Mouse (Mus musculus) gastrocnemius, postnatal 14 days (tissue): ENCODE results near the gene Srsf3. TPM values are rescaled to one million over a fixed set of nuclear protein-coding genes. Genes with fewer than 3 reads are reported as not detected.
"Not testable (repeated sequence)": the region's sequence is repeated elsewhere in the genome, so short reads cannot be mapped to it uniquely, and the experiment has no call there.

ENCODE experiments used
- DNase-seq: peaks from one replicate; pipeline ENCODE4 v3.0.0; 2021; ENCODE audit warnings: mixed read lengths
- intact Hi-C: fragments of 180-260 bp; cut with DNase I; formaldehyde crosslinking; loops from one replicate; pipeline ENCODE4 v1.15.1; 2025; ENCODE audit warnings: low total_unique reads
- long read RNA-seq, 2 experiments: library from polyadenylated mRNA; stranded (forward); transcript quantifications; one replicate each; pipeline ENCODE4 v2.0.0; 2021
- total RNA-seq, 2 experiments: library from RNA; stranded (reverse); gene quantifications; 2 replicates each; pipeline ENCODE4 v1.2.3; 2021

Gene Srsf3
- total RNA-seq, result 10 to 100 TPM; 50.7 to 52.3 TPM
- long read RNA-seq, experiment 1, transcript Srsf3-202 (6 exons, 2,618 nt), result major isoform, 32 of 35 reads
- long read RNA-seq, experiment 1, partial matches to known transcripts, result 0 of 35 reads
- long read RNA-seq, experiment 1, other reads (novel, unspliced or antisense), result 1 of 35 reads
- long read RNA-seq, experiment 2, transcript Srsf3-201 (7 exons, 2,594 nt), result minor isoform, 7 of 48 reads
- long read RNA-seq, experiment 2, transcript Srsf3-202 (6 exons, 2,618 nt), result major isoform, 37 of 48 reads
- long read RNA-seq, experiment 2, partial matches to known transcripts, result 0 of 48 reads
- long read RNA-seq, experiment 2, other reads (novel, unspliced or antisense), result 4 of 48 reads

DNA sequence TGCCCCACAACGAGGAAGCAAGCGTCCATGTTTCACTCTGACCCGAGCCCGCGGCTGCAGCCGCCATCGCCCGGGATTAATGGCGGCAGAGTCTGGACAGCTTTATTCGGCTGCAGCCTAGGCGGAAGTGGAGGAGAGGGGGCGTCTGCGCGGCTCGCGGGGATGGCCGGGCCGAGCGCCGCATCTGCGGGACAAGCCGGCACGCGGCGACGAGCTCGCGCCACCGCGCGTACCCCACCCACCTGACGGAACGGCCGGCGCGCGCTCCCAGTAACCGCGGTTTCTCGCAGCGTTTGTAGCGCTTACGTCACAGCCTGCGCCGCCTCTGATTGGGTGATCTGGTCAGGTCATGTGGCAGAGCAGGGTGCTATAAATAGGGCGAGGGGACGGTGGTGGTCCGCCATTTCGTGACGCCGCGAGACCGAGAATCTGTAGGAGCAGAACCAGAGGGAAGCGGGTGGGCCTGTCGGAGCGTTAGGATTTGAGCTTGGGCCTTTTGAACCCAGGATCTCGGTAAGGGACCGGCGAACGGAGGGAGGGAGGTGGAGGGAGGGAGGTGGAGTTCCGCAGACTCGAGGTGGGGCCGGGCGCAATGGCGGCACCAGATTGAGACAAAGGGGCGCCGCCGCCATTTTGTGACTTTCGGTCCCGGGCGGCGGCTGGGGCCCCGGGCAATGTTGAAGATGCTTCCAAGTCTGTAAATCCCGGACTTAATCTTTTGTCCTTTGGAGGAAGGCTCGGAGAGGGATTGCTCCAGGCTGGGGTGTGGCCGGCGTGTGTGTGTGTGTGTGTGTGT, at the start of gene Srsf3:
Gene Srsf3, plus strand, starts transcription at position 355 of the 796 bp plus-strand sequence.
- peak; percentile 99 for DNase-seq
- intact Hi-C loops, result no loop called here

GRCm38 (mm10) chr17:28984724-28985420, 47.6 kb upstream of the Srsf3 start:
- DNase-seq, result no peak

GRCm38 (mm10) chr17:28986833-28987232, 45.6 kb upstream of the Srsf3 start:
- DNase-seq, result no peak
- intact Hi-C loops, result loop anchor here (5.0 kb wide), 1 partner anchor 35 kb away; no protein-coding TSS in a partner anchor

More at GRCm38 (mm10) chr17:28984724-28985420, 47.6 kb upstream of the Srsf3 start:
- intact Hi-C loops, result loop anchor here (5.0 kb wide), 1 partner anchor 37 kb away; no protein-coding TSS in a partner anchor

DNA sequence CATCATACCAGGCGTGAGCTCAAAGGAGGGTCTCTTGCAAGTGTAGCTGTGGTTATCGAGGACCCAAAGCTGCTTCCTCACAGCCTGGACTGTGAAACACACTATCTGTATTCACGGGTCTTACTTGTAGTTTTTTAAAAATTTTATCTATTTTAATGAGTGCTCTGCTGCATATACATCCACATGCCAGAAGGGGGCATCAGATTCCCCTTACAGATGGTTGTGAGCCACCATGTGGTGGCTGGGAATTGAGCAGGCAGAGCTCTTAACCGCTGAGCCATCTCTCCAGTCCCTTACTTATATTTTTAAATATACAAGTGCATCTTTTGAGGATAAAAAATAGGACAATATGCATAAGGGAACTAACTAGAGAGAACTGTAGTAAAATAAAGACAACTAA, 44.7 kb upstream of the Srsf3 start:
- intact Hi-C loops, result loop anchor here (5.0 kb wide), 1 partner anchor 35 kb away; no protein-coding TSS in a partner anchor
- DNase-seq, result peak; percentile 32

DNA sequence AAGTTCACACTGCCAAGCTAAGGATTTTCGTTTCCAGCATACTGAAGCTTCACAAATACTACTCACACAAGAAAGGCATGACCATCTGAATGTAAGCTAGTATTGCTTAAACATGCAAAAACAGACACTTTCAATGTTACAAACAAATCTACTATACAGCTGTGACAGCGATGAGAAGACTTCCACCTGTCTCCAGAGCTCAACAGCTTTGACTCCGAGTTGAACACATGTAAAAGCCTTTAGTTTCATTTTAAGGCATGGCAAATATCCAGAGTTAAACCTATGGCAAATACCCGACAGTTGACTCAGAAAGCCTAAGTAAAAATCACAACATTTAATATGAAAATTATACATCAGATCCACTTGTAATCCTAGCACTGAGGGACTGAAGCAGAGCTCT, 44.1 kb upstream of the Srsf3 start:
- DNase-seq, result no peak
- intact Hi-C loops, result loop anchor here (5.0 kb wide), 1 partner anchor 34 kb away; no protein-coding TSS in a partner anchor

DNA sequence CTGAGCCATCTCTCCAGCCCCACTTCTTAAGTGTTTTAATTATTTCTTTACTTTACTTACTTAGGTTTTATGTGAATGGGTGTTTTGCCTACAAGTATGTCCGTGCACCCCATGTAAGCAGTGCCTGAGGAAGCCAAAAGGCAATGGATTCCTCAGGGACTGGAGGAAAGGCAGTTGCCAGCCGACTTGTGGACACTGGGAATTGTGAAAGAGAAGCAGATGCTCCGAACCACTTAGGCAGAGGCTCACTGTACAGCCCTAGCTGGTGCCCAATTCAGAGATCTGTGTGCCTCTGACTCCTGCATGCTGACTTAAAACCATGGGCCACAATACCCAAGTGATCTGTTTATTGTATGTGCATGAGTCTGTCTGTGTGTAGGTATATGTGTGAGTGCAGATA, 43.4 kb upstream of the Srsf3 start:
- no peak for DNase-seq
- intact Hi-C loops, result loop anchor here (5.0 kb wide), 1 partner anchor 33 kb away; no protein-coding TSS in a partner anchor

DNA sequence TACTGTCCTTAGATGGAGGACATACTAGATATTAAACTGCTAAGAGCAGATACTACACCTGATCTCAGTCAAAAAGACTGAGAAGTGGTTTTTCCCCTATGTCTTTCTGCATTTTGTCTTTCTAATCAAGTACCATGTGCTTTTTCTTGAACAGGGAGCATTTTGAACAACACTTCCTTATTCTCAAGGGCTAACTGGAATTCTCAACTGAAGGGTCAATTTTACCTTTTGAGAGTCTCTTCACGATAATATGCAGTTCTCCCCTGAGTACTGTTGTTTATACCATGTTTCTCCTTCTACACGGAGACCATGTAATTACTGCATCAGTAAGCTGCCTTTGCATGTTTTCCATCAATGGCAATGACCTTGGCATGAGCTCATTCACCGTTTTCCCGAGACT, 42.4 kb upstream of the Srsf3 start:
- DNase-seq, result no peak
- intact Hi-C loops, result no loop called here

- intact Hi-C loops, result no loop called here
- DNase-seq, result no peak
Observed at GRCm38 (mm10) chr17:28991286-28991685, 41.1 kb upstream of the Srsf3 start.

- intact Hi-C loops, result no loop called here
- peak; percentile 19 for DNase-seq
Observed at GRCm38 (mm10) chr17:28992105-28992504, 40.3 kb upstream of the Srsf3 start.

DNA sequence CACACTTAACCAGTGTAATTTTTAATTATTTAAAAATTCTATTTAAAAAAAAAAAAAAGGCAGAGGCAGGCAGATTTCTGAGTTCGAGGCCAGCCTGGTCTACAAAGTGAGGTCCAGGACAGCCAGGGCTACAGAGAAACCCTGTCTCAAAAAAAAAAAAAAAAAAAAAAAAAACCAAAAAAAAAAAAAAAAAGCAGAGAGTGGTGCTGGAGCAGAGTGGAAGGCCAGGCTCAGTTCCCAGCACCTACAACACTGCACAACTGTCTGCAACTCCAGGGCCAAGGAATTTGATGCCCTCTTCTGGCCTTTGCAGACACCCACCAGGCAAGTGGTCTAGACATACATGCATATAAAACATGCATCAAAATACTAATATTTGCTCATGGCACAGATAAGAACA, 39.4 kb upstream of the Srsf3 start:
- intact Hi-C loops, DNase-seq: not testable (repeated sequence)

DNA sequence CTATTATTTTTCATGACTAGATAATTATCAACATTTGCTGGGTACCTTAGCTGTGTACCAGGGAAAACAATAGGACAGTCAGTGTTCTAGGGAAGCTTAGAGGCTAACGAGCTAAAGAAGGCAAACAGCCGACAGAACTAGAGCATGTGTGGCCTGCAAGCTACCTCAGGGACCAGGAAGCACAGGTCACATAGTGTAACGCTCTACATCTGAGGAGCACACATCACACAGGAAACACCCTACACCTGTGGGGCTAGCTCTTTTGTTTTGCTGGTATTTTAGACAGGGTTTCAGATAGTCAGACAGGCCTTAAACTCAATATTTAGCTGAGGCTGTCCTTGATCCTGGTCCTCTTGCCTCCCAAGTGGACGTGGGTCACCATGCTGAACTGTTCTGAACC, 37.8 kb upstream of the Srsf3 start:
- DNase-seq, result no peak
- intact Hi-C loops, result no loop called here

GRCm38 (mm10) chr17:29000465-29000864, 32.0 kb upstream of the Srsf3 start:
- intact Hi-C loops, result no loop called here
- no peak for DNase-seq

DNA sequence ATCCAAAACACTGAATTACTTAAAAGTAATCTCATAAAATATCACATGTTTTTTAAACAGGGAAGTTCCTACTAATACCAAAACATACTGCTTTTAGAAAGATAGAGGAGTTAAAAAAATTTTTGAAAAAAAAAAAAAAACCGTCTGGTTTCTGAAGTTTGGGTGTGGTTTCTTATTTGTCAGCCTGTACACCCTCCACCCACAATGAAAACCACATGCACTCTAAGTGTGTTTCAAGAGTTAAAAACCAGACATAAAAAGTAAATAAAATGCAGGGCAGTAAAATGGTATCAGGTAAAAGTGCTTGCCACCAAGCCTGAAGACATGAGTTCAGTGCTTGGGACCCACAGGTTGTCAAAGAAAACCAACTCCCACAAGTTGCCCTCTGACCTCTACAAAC, 28.7 kb upstream of the Srsf3 start:
- intact Hi-C loops, result no loop called here
- DNase-seq, result no peak

- no peak for DNase-seq
- intact Hi-C loops, result no loop called here
Observed at GRCm38 (mm10) chr17:29005002-29005401, 27.4 kb upstream of the Srsf3 start.

DNA sequence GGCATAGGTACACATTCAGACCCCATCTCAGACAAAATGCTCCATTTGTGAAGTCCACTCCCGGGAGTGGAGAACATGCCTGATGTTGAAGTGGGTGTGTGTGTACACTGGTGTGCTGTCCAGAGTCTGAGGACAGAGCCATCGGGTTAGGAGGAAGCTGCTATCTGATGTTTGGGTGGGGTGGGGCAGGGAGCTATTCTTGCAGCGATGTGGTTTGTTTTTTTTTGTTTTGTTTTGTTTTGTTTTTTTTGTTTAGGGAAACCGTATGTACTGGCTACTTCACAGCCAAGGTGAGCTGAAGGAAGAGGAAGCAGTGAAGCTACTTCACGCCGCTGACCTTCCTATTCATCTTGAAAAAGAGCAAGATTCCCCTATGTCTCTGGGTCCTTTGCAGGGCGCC, 25.6 kb upstream of the Srsf3 start:
- intact Hi-C loops, result no loop called here
- no peak for DNase-seq

- DNase-seq, result peak; percentile 24
- intact Hi-C loops, result no loop called here
Observed at GRCm38 (mm10) chr17:29007243-29007640, 25.2 kb upstream of the Srsf3 start.

DNA sequence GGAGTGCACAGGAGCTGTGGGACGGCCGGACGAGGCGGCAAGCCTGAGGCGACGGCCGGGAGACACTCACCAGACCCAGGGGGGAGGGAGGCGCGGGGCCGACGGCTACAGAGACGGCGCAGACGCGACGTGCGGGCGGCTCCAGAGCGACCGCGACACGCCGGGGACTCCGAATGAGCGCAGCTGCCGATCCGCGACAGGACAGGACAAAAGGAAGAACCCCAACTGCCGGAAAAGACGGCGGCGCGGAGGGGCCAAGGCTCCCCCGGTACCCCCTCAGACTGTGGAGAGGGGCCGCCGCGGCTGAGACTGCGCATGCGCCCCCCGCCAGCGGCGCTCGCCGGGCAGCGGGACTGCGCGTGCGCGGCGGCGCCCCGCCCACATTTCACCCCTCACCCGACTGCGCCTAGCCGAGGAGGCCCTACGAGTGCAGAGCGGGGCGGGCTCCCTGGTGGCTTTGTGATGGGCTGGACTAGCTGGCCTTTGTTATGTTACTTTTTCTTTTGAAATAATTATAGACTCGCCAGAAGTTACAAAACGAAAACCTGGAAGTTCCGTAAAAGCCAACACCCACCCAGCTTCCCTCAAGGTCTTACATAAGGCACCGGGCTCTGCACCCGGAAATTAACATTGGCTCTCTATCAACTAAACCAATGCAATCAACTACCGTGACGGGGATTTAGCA, 24.6 kb upstream of the Srsf3 start, which contains the start of gene Stk38:
Gene Stk38, minus strand, starts transcription at position 355 of the 685 bp plus-strand sequence.
- DNase-seq, result peak; percentile 91
- intact Hi-C loops, result no loop called here

GRCm38 (mm10) chr17:29008326-29008650, 24.1 kb upstream of the Srsf3 start:
- intact Hi-C loops, result no loop called here
- no peak for DNase-seq

DNA sequence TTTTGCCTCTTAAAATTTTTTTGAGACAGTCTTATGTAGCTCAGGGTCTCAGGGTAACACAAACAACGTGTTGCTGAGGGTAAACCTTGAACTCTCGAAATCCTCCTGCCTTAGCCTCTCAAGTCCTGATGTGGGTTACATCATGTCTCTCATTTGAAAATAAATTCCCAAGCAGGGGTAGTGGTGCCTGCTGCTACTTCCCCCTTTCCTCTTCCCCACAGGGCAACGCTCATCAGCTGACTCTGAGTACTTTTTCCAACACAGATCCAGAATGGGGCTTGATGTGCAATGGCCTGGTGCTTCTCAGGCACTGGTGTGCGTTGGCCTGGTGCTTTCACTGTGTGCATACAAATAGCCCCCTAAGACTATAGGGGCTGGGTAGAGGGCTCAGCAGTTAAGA, 23.2 kb upstream of the Srsf3 start:
- intact Hi-C loops, result no loop called here
- DNase-seq, result no peak
